Mouse (Mus musculus) liver, embryonic 14.5 days (tissue): ENCODE data around the gene Eefsec.

Experiments used
- CTCF ChIP-seq: IDR thresholded peaks from 2 replicates; pipeline ENCODE4 v1.5.1; 2016; ENCODE audit warnings: antibody characterized with exemption, low read depth, control low read depth
- EP300 ChIP-seq: IDR thresholded peaks from 2 replicates; pipeline ENCODE4 v1.6.1; 2016; ENCODE audit warnings: antibody characterized with exemption, low read depth

DNA sequence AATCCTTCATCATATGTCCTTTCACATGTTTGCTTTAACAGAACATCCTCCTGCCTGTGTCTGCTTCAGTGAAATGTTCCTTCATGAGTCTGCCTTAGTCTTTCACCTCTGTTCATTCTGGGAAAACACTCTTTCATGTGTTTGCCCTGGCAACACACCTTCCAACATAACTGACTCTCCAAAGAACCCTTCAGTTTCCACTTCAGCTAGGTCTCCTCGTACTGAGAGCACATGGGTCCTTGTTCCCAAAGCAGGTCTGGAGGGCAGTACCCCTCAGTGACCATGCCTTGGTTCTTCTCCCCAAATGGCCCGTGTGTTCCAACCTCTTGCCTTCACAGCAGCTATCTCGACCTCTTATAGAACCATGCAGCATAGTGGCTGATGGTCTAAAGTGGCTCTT is 179.3 kb downstream of the Eefsec start:
- no peak for TF ChIP-seq CTCF
- no peak for TF ChIP-seq EP300
